Mouse (Mus musculus) testis, adult 2 months (tissue): ENCODE measurements around the gene Slc22a23.

Experiments
- CTCF ChIP-seq: fragments of 200-500 bp; IDR thresholded peaks from 2 replicates; pipeline ENCODE4 v1.5.1; 2012; ENCODE audit warnings: low read depth, mild to moderate bottlenecking, inconsistent platforms, low read length, moderate library complexity; ENCODE audit not compliant: control insufficient read depth, insufficient read depth, insufficient replicate concordance
- POLR2A ChIP-seq: fragments of 200-500 bp; IDR thresholded peaks from 2 replicates; pipeline ENCODE4 v1.6.1; 2012; ENCODE audit warnings: low read depth, mild to moderate bottlenecking, inconsistent platforms, low read length, moderate library complexity; ENCODE audit not compliant: control insufficient read depth

GRCm38 (mm10) chr13:34154931-34155272 is 190.1 kb downstream of the Slc22a23 start:
- TF ChIP-seq CTCF (no peak), POLR2A (no peak)
